Mouse (Mus musculus) hindbrain, embryonic 13.5 days (tissue): ENCODE results near the gene Yipf3. TPM values are rescaled to one million over a fixed set of nuclear protein-coding genes. Genes with fewer than 3 reads are reported as not detected.
A peak's percentile ranks its signal among the peaks of the same experiment; 100 is the strongest.

Source experiments
- ATAC-seq: fragments of 200-750 bp; cut with Nextera tagmentation; 2 replicates; pipeline ENCODE4 v1.8.0; 2017; ENCODE audit warnings: moderate TSS enrichment; ENCODE audit not compliant: low FRiP score
- H3K27ac ChIP-seq: fragments of 300-500 bp; sonication (generic); 2 replicates; pipeline ENCODE4 v1.5.1; 2015; ENCODE audit warnings: inconsistent platforms, mild to moderate bottlenecking, moderate library complexity
- H3K27me3 ChIP-seq: fragments of 300-500 bp; sonication (generic); 2 replicates; pipeline ENCODE4 v1.6.1; 2015; ENCODE audit warnings: mild to moderate bottlenecking, inconsistent platforms
- H3K36me3 ChIP-seq: fragments of 300-500 bp; sonication (generic); 2 replicates; pipeline ENCODE4 v1.6.1; 2015; ENCODE audit warnings: mild to moderate bottlenecking, inconsistent platforms
- H3K4me1 ChIP-seq: fragments of 300-500 bp; sonication (generic); replicated peaks from 2 replicates; pipeline ENCODE4 v1.6.1; 2015; ENCODE audit warnings: inconsistent platforms
- H3K4me2 ChIP-seq: fragments of 300-500 bp; sonication (generic); 2 replicates; pipeline ENCODE4 v1.6.1; 2015; ENCODE audit warnings: inconsistent platforms, mild to moderate bottlenecking, moderate library complexity
- H3K4me3 ChIP-seq: fragments of 300-500 bp; sonication (generic); 2 replicates; pipeline ENCODE4 v1.5.1; 2015; ENCODE audit warnings: mild to moderate bottlenecking, inconsistent platforms
- H3K9ac ChIP-seq: fragments of 300-500 bp; sonication (generic); 2 replicates; pipeline ENCODE4 v1.6.1; 2015; ENCODE audit warnings: mild to moderate bottlenecking, inconsistent platforms
- H3K9me3 ChIP-seq: fragments of 300-500 bp; sonication (generic); 2 replicates; pipeline ENCODE4 v1.6.1; 2016; ENCODE audit warnings: inconsistent platforms
- WGBS: fragments of 180-500 bp; shearing (Covaris S2); methylation state at CpG from one replicate; pipeline ENCODE4 v1.1.7; 2015; 5-methylcytosine and 5-hydroxymethylcytosine counted together
- polyA plus RNA-seq: library from polyadenylated mRNA; unstranded; fragments of >200 nt; fragmentation: Nextera tagmentation; extraction: Ambion mirVana; gene quantifications from 2 replicates; pipeline ENCODE4 v1.2.1, GENCODE M21; 2015

Yipf3 gene
- polyA plus RNA-seq, 1 experiment from 2014 or later = 90.8 TPM

DNA sequence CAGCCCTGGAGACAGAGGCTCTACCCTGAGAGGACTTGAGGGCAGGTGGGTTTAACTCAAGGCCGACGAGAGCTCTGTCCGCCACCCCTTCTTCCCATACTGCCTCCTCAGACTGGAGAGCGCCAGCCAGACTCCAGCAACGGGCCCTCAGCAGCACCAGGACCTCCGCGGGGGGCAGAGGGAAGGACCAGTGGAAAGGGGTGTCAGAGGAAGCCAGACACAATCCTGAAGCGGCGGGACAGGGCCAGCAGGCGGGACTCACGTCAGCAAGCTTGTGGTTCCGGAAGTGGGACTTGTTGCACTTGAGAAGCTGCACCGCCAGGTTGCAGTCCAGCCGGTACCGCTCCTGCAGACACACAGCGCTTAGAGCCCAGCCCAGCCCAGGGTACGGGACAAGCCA is 11.8 kb downstream of the Yipf3 start:
- no peak overlapping the region for H3K4me3 ChIP-seq
- H3K4me2 ChIP-seq = no peak overlapping the region
- no peak for ATAC-seq
- no peaks in the 10 kb centered on the region for H3K9me3 ChIP-seq
- peaks cover 84% of the 10 kb centered on the region for H3K36me3 ChIP-seq
- 94% methylated on average over 17 of the region's 17 CpGs for WGBS
- H3K27me3 ChIP-seq = peaks cover 13% of the 10 kb centered on the region
- H3K9ac ChIP-seq = no peak overlapping the region
- peaks cover 14% of the 10 kb centered on the region for H3K4me1 ChIP-seq
- H3K27ac ChIP-seq = no peak overlapping the region

DNA sequence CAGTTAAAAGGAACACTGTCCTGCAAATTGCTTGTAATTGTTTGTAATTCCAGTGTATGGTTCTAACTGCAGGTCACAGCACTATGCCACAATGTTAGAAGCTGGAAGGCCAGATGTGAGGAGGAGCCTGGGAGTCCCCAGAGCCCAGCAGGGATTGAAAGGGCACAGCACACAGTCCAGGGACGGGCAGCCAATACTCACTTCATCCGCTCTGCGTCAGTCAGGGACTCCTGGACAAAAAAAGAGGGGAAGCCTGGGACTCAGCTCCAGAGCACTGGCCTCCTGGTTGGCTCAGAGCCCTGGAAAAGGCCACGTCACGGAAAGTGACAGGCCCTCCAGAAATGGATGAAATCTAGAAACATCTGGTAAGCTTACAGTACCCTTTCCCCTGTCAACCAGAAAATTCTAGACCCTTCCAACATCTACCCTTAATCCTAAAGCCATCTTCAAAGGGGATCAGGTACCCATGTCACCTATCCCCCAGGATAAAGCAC is 14.4 kb downstream of the Yipf3 start:
- H3K4me3 ChIP-seq = no peak overlapping the region
- H3K4me1 ChIP-seq = 0 out of 2 replicates have a peak, but pooled peaks cover 3% of the 10 kb centered on the region
- no peak overlapping the region for H3K4me2 ChIP-seq
- no peaks in the 10 kb centered on the region for H3K9me3 ChIP-seq
- H3K36me3 ChIP-seq = peaks cover 80% of the 10 kb centered on the region
- 0 out of 2 replicates have a peak overlapping the region, but pooled peaks have one; percentile 8 for H3K9ac ChIP-seq
- H3K27me3 ChIP-seq = no peaks in the 10 kb centered on the region
- H3K27ac ChIP-seq = no peak overlapping the region
- no peak for ATAC-seq
- 91% methylated on average over 5 of the region's 5 CpGs for WGBS

DNA sequence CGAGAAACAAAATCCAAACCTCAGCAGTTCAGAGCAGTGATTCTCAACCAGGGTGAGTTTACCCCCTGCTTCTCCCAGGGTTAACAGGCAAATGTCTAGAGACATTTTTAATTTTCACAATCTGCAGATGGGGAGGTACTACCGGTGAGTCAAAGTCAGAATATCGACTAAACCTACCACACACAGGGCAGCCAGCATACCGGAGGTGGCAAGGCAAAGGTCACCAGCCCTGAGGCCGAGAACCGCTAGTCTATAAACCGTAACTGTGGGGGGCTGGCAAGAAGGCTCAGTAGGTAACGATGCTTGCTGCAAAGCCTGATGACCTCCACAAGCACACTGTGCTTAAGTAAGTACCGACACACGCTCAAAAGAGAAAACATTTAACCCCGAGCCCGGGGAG is 17.6 kb downstream of the Yipf3 start:
- 83% methylated on average over 12 of the region's 12 CpGs for WGBS
- no peak overlapping the region for H3K4me3 ChIP-seq
- H3K27ac ChIP-seq = no peak overlapping the region
- H3K4me1 ChIP-seq = 0 out of 2 replicates have a peak, but pooled peaks cover 3% of the 10 kb centered on the region
- H3K27me3 ChIP-seq = no peaks in the 10 kb centered on the region
- ATAC-seq = no peak
- no peak overlapping the region for H3K4me2 ChIP-seq
- no peak overlapping the region for H3K9ac ChIP-seq
- peaks cover 58% of the 10 kb centered on the region for H3K36me3 ChIP-seq
- no peaks in the 10 kb centered on the region for H3K9me3 ChIP-seq

DNA sequence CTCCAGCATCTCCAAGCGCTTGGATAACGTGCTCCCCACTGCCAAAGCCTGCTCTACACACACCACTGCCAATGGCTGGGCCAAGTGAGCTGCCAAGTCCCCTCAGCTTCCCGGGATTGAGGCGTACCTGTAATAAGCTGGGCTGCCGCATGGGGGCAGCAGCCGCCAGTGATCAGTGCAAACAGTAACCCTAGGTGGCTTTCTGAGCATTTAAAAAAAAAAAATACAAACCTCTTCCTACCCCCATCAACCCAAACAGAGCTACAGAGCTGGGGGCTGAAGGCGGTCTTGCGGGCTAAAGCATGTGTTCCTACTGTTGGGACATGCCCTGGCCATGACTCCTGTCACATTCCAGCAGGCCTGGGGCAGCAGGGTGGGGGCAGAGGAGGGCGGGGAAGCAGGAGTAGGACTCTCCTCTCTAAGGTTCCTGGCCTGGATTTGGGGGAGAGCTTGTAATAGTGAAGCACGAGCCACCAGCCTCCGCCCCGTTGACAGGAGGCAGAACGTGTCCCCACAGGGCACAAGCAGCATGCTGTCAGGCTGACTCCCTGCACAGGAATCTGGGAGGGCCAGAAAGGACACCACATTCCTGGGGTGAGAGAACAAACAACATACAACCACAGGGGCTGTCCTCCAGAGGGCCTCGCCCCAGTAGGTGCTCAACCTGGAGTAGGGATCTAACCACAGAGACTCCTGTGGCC is 18.2 kb downstream of the Yipf3 start:
- H3K27ac ChIP-seq = no peak overlapping the region
- H3K9me3 ChIP-seq = no peaks in the 10 kb centered on the region
- peak overlapping the region; percentile 39; the same call in 1 of the 2 replicates for H3K9ac ChIP-seq
- H3K27me3 ChIP-seq = no peaks in the 10 kb centered on the region
- peaks cover 58% of the 10 kb centered on the region for H3K36me3 ChIP-seq
- peak; percentile 50; the same call in 1 of the 2 replicates for ATAC-seq
- no peak overlapping the region for H3K4me2 ChIP-seq
- no peak overlapping the region for H3K4me3 ChIP-seq
- 32% methylated on average over 14 of the region's 14 CpGs for WGBS
- 0 out of 2 replicates have a peak, but pooled peaks cover 3% of the 10 kb centered on the region for H3K4me1 ChIP-seq

DNA sequence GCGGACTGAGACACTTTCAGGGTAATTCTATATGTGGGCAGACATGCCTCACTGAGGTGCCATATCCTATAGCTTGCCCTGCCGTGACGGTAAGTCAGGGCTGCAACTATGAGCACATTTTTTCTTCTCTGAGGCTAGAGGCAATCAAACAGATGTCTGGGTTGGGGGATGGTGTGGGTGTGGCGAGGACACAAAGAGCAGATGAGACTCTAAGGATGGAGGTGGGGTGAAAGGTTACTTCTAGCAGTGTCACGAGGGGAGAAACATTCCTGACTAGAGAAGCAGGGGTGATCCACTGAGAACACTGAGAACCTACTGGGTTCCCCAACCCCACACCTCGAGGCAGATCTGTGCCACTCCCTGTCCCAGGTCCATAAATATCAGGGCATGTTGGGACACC is 19.1 kb downstream of the Yipf3 start:
- H3K9me3 ChIP-seq = no peaks in the 10 kb centered on the region
- H3K9ac ChIP-seq = peak overlapping the region; percentile 39
- H3K27me3 ChIP-seq = no peaks in the 10 kb centered on the region
- peaks cover 56% of the 10 kb centered on the region for H3K36me3 ChIP-seq
- 61% methylated on average over 6 of the region's 6 CpGs for WGBS
- 0 out of 2 replicates have a peak, but pooled peaks cover 3% of the 10 kb centered on the region for H3K4me1 ChIP-seq
- H3K27ac ChIP-seq = no peak overlapping the region
- no peak overlapping the region for H3K4me3 ChIP-seq
- H3K4me2 ChIP-seq = no peak overlapping the region
- ATAC-seq = no peak

DNA sequence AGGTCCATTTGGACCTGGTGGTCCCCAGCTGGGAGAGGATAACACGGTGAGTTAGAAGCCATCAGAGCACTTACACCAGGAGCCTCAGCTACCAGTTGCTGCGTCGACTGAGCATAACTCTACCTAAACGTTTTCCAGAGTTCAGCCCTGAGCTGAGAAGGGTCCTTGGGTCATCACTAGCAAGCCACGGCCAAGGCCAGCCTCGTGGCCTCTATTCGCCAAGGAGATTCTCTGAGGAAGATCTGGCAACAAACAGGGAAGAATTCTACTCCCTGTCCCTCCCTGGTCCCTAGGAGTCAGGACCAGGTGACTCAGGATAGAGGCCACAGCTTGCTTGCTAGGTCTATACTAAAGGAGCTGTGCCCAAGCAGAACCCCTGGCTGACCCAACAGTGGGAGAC is 19.6 kb downstream of the Yipf3 start:
- no peak overlapping the region for H3K4me2 ChIP-seq
- no peak overlapping the region for H3K4me3 ChIP-seq
- H3K9ac ChIP-seq = no peak overlapping the region
- no peak for ATAC-seq
- no peaks in the 10 kb centered on the region for H3K9me3 ChIP-seq
- H3K36me3 ChIP-seq = peaks cover 51% of the 10 kb centered on the region
- 0 out of 2 replicates have a peak, but pooled peaks cover 3% of the 10 kb centered on the region for H3K4me1 ChIP-seq
- 90% methylated on average over 7 of the region's 7 CpGs for WGBS
- H3K27me3 ChIP-seq = no peaks in the 10 kb centered on the region
- H3K27ac ChIP-seq = no peak overlapping the region

DNA sequence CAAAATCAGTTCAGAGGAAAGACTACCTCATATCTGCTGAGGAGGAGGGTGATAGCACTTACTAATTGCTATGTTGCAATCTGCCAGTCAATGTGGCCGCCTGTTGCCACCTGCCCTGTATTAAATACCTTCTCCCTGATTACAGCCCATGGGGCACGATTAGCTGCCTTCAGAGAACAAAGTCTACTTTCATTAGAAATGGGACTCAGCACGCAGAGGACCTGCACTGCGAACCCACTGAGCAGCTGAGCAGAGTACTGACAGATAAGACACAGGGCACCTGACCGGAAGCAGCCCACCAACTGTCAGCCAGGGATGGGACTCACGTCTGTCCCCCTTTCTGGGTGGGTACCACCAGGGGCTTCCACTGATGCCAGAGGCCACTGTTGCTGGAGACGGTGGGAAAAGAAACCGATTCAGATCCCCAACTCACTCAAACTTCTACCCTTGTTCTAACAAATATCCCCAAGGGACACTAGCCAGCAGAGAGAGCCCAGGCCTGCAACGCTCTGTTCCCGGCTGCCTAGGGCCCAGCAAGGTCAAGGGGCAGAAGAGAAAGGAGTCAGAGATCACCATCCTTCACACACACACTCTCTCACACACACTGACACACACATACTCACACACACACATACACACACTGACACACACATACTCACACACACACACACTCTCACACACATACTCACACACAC is 20.3 kb downstream of the Yipf3 start:
- Histone ChIP-seq H3K9me3 (no peaks in the 10 kb centered on the region), H3K36me3 (peaks cover 44% of the 10 kb centered on the region), H3K4me2 (no peak overlapping the region), H3K4me3 (no peak overlapping the region), H3K27me3 (no peaks in the 10 kb centered on the region), H3K4me1 (0 out of 2 replicates have a peak, but pooled peaks cover 3% of the 10 kb centered on the region), H3K27ac (no peak overlapping the region), H3K9ac (0 out of 2 replicates have a peak overlapping the region, but pooled peaks have one; percentile 2)
- ATAC-seq = no peak
- WGBS = 73% methylated on average over 10 of the region's 10 CpGs

DNA sequence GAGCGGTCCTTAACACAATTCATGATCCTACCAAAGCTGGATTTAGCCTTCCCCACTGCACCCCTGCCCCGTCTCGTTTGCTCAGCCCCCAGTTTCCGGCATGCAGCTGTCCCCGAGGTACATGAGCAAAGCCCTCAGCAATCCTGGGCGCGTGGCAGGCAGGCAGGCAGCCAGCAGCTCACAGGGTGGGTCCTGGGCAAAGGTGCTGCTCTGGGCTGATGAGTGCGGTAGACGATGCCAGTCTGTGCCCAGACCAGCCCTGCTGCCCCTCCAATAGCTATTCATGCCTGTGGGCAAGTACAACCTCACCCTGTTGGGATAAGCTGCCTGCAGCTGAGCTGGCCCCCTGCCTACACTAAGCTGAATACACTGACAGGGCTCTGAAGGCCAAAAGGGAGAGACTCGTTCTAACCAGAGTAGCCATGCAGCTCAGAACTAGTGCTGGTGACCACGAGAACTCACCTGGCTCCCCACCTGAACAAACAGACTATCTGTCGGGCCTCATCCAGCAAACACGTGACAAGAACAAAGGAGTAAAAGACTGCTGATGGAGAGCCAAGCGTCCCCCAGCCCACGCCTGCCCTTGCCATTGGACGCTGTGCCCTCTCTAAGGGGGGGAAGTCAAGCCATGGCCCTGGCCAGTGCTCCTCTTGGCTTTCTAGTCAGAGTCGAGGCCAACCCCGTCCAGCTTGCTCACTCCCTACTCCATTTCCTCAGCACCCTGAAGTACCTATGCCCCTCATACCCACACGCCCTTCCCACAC is 22.1 kb downstream of the Yipf3 start:
- H3K9ac ChIP-seq = peak overlapping the region; percentile 39
- H3K4me1 ChIP-seq = 0 out of 2 replicates have a peak, but pooled peaks cover 5% of the 10 kb centered on the region
- H3K4me2 ChIP-seq = no peak overlapping the region
- H3K4me3 ChIP-seq = no peak overlapping the region
- ATAC-seq = no peak
- H3K36me3 ChIP-seq = peaks cover 39% of the 10 kb centered on the region
- 87% methylated on average over 19 of the region's 19 CpGs for WGBS
- H3K27me3 ChIP-seq = no peaks in the 10 kb centered on the region
- H3K9me3 ChIP-seq = no peaks in the 10 kb centered on the region
- H3K27ac ChIP-seq = no peak overlapping the region

DNA sequence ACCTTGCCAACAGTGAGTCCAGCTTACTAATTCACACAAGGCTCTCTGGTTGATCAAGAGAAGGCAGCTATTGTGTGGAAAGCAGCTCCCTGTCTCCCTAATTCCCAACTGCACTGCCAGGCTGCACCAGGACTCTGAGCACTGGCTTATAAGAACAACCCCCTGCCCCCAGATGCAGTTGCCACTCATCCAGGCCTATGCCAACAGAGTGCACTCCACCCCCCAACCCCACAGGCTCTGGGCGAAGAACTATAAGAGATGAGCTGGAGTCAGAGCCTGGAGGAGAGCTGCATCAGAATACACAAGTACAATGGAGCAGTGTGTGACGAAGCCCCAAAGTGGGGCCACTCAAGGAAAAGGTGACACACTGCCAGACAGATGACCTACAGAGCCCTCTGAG is 24.2 kb downstream of the Yipf3 start:
- peaks cover 36% of the 10 kb centered on the region for H3K36me3 ChIP-seq
- H3K4me1 ChIP-seq = 0 out of 2 replicates have a peak, but pooled peaks cover 3% of the 10 kb centered on the region
- H3K27ac ChIP-seq = no peak overlapping the region
- no peak overlapping the region for H3K4me3 ChIP-seq
- no peaks in the 10 kb centered on the region for H3K9me3 ChIP-seq
- no peak overlapping the region for H3K4me2 ChIP-seq
- H3K27me3 ChIP-seq = no peaks in the 10 kb centered on the region
- H3K9ac ChIP-seq = no peak overlapping the region
- WGBS = 84% methylated on average over 2 of the region's 2 CpGs
- no peak for ATAC-seq

DNA sequence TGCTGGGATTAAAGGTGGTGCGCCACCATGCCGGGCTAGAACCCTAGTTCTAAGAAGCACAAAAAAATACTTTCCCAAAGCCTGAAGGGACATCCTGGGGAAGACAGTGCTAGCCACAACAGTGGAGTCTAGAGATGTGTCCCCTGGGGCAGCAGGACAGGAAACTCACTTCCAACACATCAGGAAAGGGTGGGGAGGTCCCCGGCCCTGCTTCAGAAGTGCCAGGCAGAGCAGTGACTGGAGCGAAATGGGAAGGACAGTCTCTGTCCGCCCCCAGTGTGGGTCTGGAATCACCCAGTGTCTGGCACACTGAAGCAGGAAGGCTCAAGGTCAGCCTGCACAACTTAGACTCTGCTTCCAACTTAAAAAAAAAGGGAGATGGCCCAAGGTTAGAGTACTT is 24.8 kb downstream of the Yipf3 start:
- H3K4me2 ChIP-seq = no peak overlapping the region
- H3K9ac ChIP-seq = no peak overlapping the region
- no peak for ATAC-seq
- H3K27me3 ChIP-seq = no peaks in the 10 kb centered on the region
- H3K27ac ChIP-seq = no peak overlapping the region
- H3K4me3 ChIP-seq = no peak overlapping the region
- WGBS = 92% methylated on average over 5 of the region's 5 CpGs
- H3K9me3 ChIP-seq = no peaks in the 10 kb centered on the region
- 0 out of 2 replicates have a peak, but pooled peaks cover 3% of the 10 kb centered on the region for H3K4me1 ChIP-seq
- H3K36me3 ChIP-seq = peaks cover 41% of the 10 kb centered on the region

DNA sequence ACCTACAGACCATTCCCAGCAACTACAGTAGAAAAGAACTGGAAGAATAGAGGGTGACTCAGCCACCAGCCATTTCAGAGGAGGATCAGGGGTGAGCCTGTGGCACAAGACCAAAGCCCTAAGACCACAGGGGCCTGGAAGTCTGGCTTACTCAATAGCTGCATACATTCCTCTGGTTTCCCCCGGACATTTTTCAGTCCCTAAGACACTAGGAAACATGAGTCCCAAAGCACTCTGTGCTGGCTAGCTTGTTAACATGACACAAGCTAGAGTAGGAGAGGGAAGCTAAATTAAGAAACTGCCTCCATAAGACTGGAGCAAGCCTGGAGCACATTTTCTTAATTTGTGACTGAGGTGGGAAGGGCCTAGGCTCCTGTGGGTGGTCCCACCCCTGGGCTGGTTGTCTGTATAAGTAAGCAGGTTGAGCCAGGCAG is 25.9 kb downstream of the Yipf3 start:
- no peak overlapping the region for H3K4me3 ChIP-seq
- ATAC-seq = no peak
- 79% methylated on average over 1 of the region's 1 CpGs for WGBS
- H3K4me1 ChIP-seq = 0 out of 2 replicates have a peak, but pooled peaks cover 3% of the 10 kb centered on the region
- no peaks in the 10 kb centered on the region for H3K27me3 ChIP-seq
- H3K27ac ChIP-seq = no peak overlapping the region
- H3K4me2 ChIP-seq = no peak overlapping the region
- H3K36me3 ChIP-seq = peaks cover 48% of the 10 kb centered on the region
- no peak overlapping the region for H3K9ac ChIP-seq
- H3K9me3 ChIP-seq = no peaks in the 10 kb centered on the region

DNA sequence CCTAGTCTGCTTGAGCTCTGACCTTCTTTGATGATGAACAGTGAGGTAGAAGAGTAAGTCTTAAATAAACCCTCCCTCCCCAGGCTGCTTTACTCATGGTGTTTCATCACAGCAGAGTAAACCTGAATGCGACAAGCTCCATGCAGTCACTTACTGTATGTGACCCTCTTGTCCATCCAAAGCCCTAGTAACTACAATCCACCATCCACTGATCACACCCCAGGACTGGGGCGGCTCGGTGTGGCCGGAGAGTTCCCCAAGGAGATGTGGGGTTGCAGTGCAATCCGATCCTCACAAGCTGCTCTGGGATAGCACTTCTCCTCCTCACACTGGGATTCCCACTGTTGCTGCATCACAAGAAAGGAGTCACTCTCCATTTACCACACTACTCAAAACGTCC is 26.6 kb downstream of the Yipf3 start:
- no peak overlapping the region for H3K27ac ChIP-seq
- no peak overlapping the region for H3K4me3 ChIP-seq
- H3K4me2 ChIP-seq = no peak overlapping the region
- no peaks in the 10 kb centered on the region for H3K9me3 ChIP-seq
- H3K27me3 ChIP-seq = no peaks in the 10 kb centered on the region
- 0 out of 2 replicates have a peak, but pooled peaks cover 3% of the 10 kb centered on the region for H3K4me1 ChIP-seq
- ATAC-seq = no peak
- WGBS = 71% methylated on average over 6 of the region's 6 CpGs
- H3K9ac ChIP-seq = 0 out of 2 replicates have a peak overlapping the region, but pooled peaks have one; percentile 13
- peaks cover 53% of the 10 kb centered on the region for H3K36me3 ChIP-seq
